Mouse (Mus musculus) neural tube, embryonic 13.5 days (tissue): ENCODE data around the gene Elovl6. TPM values are rescaled to one million over a fixed set of nuclear protein-coding genes. Genes with fewer than 3 reads are reported as not detected.

ENCODE experiments used
- ATAC-seq: fragments of 200-750 bp; cut with Nextera tagmentation; 2 replicates; pipeline ENCODE4 v1.8.0; 2017; ENCODE audit warnings: low read depth, mild to moderate bottlenecking, moderate TSS enrichment, moderate library complexity
- H3K27ac ChIP-seq: fragments of 300-500 bp; sonication (generic); replicated peaks from 2 replicates; pipeline ENCODE4 v1.5.1; 2015; ENCODE audit warnings: moderate library complexity, mild to moderate bottlenecking, inconsistent platforms
- H3K27me3 ChIP-seq: fragments of 300-500 bp; sonication (generic); 2 replicates; pipeline ENCODE4 v1.6.1; 2015; ENCODE audit warnings: mild to moderate bottlenecking, inconsistent platforms
- H3K36me3 ChIP-seq: fragments of 300-500 bp; sonication (generic); 2 replicates; pipeline ENCODE4 v1.6.1; 2015; ENCODE audit warnings: mild to moderate bottlenecking, inconsistent platforms
- H3K4me1 ChIP-seq: fragments of 300-500 bp; sonication (generic); replicated peaks from 2 replicates; pipeline ENCODE4 v1.6.1; 2015; ENCODE audit warnings: inconsistent platforms
- H3K4me2 ChIP-seq: fragments of 300-500 bp; sonication (generic); 2 replicates; pipeline ENCODE4 v1.6.1; 2015; ENCODE audit warnings: inconsistent platforms, mild to moderate bottlenecking, moderate library complexity
- H3K4me3 ChIP-seq: fragments of 300-500 bp; sonication (generic); 2 replicates; pipeline ENCODE4 v1.5.1; 2015; ENCODE audit warnings: mild to moderate bottlenecking, inconsistent platforms
- H3K9ac ChIP-seq: fragments of 300-500 bp; sonication (generic); 2 replicates; pipeline ENCODE4 v1.6.1; 2015; ENCODE audit warnings: moderate library complexity, mild to moderate bottlenecking, inconsistent platforms
- H3K9me3 ChIP-seq: fragments of 300-500 bp; sonication (generic); 2 replicates; pipeline ENCODE4 v1.6.1; 2016; ENCODE audit warnings: inconsistent platforms
- WGBS: fragments of 180-500 bp; shearing (Covaris S2); methylation state at CpG from one replicate; pipeline ENCODE4 v1.1.7; 2015; 5-methylcytosine and 5-hydroxymethylcytosine counted together
- polyA plus RNA-seq: library from polyadenylated mRNA; unstranded; fragments of >200 nt; fragmentation: Nextera tagmentation; extraction: Ambion mirVana; gene quantifications from 2 replicates; pipeline ENCODE4 v1.2.1, GENCODE M21; 2015

Gene Elovl6
- polyA plus RNA-seq, 1 experiment from 2014 or later = 30.8 TPM

DNA sequence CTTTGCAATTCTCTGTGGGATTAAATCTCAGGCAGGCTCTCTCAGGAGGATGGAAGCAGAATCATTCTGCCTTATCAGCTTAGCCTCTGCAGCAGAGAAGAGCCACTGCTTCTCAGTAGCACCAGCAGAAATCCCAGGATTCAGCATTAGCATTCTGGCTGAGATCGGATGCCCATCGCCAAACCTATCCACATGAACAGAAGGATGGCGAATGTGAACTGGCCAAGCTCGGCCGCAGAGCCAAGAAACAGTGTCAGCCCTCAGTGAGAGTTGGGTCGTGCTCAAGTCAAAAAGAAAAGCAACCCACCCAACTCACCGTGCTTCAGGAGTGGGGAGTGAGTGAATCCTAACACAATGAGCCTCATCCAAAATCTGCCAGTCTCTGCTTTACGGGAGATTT lies 119.6 kb downstream of the Elovl6 start:
- ATAC-seq = no peak
- Histone ChIP-seq H3K9ac (no peak overlapping the region), H3K27ac (no peak overlapping the region), H3K27me3 (no peaks in the 10 kb centered on the region), H3K4me1 (peaks cover 11% of the 10 kb centered on the region), H3K36me3 (no peaks in the 10 kb centered on the region), H3K4me3 (no peak overlapping the region), H3K9me3 (no peaks in the 10 kb centered on the region), H3K4me2 (no peak overlapping the region)
- WGBS = 94% methylated on average over 8 of the region's 8 CpGs

DNA sequence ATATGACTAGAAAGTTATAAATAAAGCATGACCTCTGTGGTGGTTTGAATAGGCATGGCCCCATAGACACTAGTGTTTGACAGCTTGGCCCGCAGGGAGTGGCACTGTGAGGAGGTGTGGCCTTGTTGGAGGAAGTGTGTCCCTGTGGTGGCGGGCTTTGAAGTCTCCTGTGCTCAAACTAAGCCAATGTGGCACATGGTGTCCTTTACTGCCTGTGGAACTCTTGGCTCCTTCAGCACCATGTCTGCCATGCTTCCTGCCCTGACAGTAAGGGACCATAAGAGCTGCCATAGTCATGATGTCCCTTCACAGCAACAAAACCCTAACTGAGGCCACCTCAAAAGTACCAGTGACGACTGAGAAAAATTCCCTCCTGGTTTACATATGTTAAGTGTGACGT lies 120.3 kb downstream of the Elovl6 start:
- no peak overlapping the region for H3K9ac ChIP-seq
- no peak for ATAC-seq
- peaks cover 8% of the 10 kb centered on the region for H3K4me1 ChIP-seq
- H3K4me2 ChIP-seq = no peak overlapping the region
- H3K9me3 ChIP-seq = no peaks in the 10 kb centered on the region
- no peaks in the 10 kb centered on the region for H3K36me3 ChIP-seq
- H3K27ac ChIP-seq = no peak overlapping the region
- WGBS = 88% methylated on average over 4 of the region's 4 CpGs
- no peak overlapping the region for H3K4me3 ChIP-seq
- H3K27me3 ChIP-seq = no peaks in the 10 kb centered on the region

DNA sequence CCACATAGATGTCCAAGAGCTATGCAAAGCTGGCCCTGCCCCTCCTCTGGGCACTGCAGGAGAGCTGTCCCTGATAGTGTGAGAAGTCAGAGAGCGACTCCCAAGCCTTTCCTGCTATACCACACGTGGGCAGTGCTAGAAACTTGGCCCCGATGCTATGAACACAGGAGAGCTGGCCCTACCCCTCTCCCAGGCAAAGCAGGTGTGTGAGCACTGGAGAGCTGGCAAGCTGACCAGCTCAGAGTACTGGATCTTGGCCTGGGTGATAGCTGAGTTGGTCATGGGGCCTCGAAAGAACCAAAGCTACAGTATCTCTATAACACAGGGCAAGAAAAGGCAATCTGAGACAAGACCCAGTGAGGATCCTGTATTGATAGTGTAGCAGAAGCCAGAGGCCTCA lies 124.4 kb downstream of the Elovl6 start:
- no peak overlapping the region for H3K9ac ChIP-seq
- no peak overlapping the region for H3K4me3 ChIP-seq
- 75% methylated on average over 4 of the region's 4 CpGs for WGBS
- H3K4me1 ChIP-seq = no peaks in the 10 kb centered on the region
- H3K4me2 ChIP-seq = no peak overlapping the region
- ATAC-seq = no peak
- no peaks in the 10 kb centered on the region for H3K9me3 ChIP-seq
- H3K27me3 ChIP-seq = no peaks in the 10 kb centered on the region
- H3K36me3 ChIP-seq = no peaks in the 10 kb centered on the region
- H3K27ac ChIP-seq = no peak overlapping the region

DNA sequence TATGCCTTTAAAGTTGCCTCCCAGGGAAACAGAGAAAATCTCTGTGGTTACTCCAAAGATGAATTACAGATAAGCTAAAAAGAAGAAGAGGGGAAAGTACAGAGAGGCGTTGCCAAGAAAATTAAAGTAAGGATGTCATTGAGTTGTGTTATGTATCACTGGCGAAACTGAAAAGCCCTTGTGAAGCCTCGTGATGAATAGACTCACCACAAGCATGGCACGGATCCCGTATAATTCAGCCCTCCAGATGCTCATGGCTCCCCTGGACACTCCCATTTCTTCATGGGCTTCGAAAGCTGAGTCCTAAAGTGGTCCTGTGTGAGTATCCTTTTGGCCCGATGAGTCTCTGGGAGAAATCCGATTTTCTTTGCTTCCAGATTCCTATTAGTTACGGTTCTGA lies 125.1 kb downstream of the Elovl6 start:
- H3K9ac ChIP-seq = no peak overlapping the region
- H3K27me3 ChIP-seq = no peaks in the 10 kb centered on the region
- no peak overlapping the region for H3K27ac ChIP-seq
- 88% methylated on average over 9 of the region's 9 CpGs for WGBS
- H3K9me3 ChIP-seq = no peaks in the 10 kb centered on the region
- no peak for ATAC-seq
- no peaks in the 10 kb centered on the region for H3K36me3 ChIP-seq
- H3K4me2 ChIP-seq = no peak overlapping the region
- no peak overlapping the region for H3K4me3 ChIP-seq
- H3K4me1 ChIP-seq = no peaks in the 10 kb centered on the region

DNA sequence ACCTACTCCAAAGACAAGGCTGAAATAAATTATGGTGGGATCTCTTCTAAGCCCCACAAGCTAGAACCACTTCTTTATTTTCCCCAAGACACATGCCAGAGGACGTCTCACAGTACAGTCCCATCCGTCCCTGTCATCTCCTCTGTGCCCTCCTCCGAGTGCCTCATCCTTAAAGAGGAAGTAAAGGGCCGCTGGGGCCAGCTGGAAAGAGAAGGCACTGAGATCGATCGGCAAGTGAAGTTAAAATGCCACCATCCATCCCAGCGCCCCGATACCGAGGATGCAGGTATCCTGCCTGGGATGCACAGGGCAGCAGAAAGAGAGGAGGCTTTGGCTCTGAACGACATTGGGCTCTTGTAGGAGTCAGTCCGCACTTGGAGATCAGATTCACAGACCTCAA lies 125.6 kb downstream of the Elovl6 start:
- Histone ChIP-seq H3K4me3 (no peak overlapping the region), H3K27ac (no peak overlapping the region), H3K9me3 (no peaks in the 10 kb centered on the region), H3K9ac (no peak overlapping the region), H3K36me3 (no peaks in the 10 kb centered on the region), H3K4me1 (no peaks in the 10 kb centered on the region), H3K4me2 (no peak overlapping the region), H3K27me3 (no peaks in the 10 kb centered on the region)
- ATAC-seq = no peak
- 84% methylated on average over 11 of the region's 11 CpGs for WGBS

DNA sequence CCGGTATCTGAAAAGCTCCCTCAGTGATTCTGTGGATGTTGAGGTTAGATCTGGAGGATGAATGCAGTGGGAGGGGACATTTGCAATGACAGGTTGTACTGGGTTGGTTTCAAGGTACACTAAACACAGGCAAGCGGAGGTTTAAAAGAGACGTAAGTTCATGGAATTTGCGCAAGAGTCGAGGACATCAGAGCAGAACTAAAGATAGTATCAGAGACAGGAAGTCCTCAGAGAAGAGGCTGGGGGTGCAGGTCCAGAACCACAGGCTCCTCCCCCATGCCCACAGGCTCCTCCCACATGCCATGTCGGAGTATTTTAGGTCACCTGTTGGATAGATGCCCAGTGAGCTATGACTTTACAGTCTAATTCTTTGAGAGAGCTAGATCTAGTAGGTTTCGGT lies 126.6 kb downstream of the Elovl6 start:
- Histone ChIP-seq H3K4me3 (no peak overlapping the region), H3K27me3 (no peaks in the 10 kb centered on the region), H3K4me2 (no peak overlapping the region), H3K36me3 (no peaks in the 10 kb centered on the region), H3K27ac (no peak overlapping the region), H3K9ac (no peak overlapping the region), H3K4me1 (no peaks in the 10 kb centered on the region), H3K9me3 (no peaks in the 10 kb centered on the region)
- no peak for ATAC-seq
- WGBS = 91% methylated on average over 7 of the region's 7 CpGs

DNA sequence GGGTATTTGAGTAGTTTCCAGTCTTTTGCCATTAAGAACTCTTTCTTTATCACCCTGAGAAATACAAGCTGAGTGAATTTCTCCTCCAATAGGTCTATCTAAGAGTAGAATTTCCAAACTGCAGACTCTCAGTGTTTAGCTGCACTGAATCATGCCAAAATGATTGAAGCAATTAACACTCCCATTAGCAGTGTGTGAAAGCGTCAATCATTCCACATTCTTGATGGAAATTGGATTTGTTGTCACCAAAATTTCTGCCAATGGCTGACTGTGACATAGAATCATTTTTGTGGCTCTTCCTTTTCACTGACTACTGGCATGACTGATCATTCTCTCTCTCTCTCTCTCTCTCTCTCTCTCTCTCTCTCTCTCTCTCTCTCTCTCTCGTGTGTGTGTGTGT lies 131.8 kb downstream of the Elovl6 start:
- Histone ChIP-seq H3K36me3 (no peaks in the 10 kb centered on the region), H3K27ac (no peak overlapping the region), H3K4me2 (no peak overlapping the region), H3K4me1 (no peaks in the 10 kb centered on the region), H3K27me3 (no peaks in the 10 kb centered on the region), H3K4me3 (no peak overlapping the region), H3K9me3 (0 out of 2 replicates have a peak, but pooled peaks cover 4% of the 10 kb centered on the region), H3K9ac (no peak overlapping the region)
- 73% methylated on average over 2 of the region's 2 CpGs for WGBS
- ATAC-seq = no peak

DNA sequence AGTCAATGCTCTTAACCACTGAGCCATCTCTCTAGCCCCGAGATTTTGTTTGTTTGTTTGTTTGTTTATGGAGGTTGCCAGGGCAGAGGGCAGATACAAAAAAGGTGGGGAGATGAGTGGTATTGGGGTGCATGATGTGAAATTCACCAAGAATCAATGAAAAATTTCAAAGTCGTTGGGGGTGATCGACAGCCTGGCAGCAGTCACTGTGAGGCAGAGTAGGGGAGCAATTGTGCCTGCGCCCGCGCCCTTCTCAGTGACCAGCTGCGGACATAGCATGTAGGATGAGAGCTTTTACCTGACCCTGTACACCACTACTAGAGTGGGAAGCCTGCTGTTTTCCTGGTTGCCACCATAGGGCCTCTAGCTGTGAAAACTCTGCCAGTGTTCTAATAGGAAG lies 143.8 kb downstream of the Elovl6 start:
- H3K4me3 ChIP-seq = no peak overlapping the region
- H3K4me1 ChIP-seq = no peaks in the 10 kb centered on the region
- no peak overlapping the region for H3K27ac ChIP-seq
- ATAC-seq = no peak
- no peaks in the 10 kb centered on the region for H3K27me3 ChIP-seq
- H3K4me2 ChIP-seq = no peak overlapping the region
- H3K9me3 ChIP-seq = no peaks in the 10 kb centered on the region
- no peak overlapping the region for H3K9ac ChIP-seq
- WGBS = 95% methylated on average over 7 of the region's 7 CpGs
- H3K36me3 ChIP-seq = no peaks in the 10 kb centered on the region

DNA sequence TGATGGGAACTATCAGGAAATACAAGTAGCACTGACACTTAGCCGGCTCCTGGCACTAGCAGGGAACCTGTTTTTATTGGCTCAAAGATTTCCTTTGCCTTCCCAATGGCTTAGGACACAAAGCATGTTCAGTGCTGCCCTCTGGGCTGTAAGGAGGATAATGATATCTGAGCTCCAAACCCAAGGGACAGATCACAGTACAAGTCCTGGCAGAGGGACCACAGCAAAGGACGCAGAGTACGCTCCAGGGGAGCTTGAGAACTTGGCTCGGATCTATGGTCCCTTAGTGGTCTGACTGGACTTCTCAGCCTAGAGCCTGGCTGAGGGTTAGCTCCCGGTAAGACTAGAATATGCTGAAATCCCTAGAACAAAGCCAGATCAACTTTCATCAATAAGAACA lies 148.1 kb downstream of the Elovl6 start:
- Histone ChIP-seq H3K9me3 (no peaks in the 10 kb centered on the region), H3K36me3 (no peaks in the 10 kb centered on the region), H3K4me3 (no peak overlapping the region), H3K4me2 (no peak overlapping the region), H3K9ac (no peak overlapping the region), H3K27ac (no peak overlapping the region), H3K27me3 (no peaks in the 10 kb centered on the region), H3K4me1 (no peaks in the 10 kb centered on the region)
- 68% methylated on average over 5 of the region's 5 CpGs for WGBS
- ATAC-seq = no peak

DNA sequence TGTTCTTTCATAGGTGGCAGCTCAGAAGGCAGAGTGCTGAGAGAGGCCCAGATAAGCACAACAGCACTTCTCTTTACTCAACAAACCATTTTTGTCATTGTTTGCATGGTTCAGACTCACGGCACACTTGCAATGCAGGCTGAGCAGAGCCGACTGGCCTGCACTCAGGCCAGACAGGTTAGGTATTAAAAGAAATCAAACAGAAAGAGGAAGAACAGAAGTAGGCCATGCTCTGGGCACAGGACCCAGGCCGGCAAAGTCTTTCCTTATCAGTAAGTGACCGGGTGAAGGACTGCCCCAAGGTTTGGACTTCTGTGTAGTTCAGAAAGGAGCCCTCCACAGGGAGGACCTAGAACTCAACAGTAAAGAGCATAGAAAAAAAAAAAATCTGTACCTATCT lies 149.7 kb downstream of the Elovl6 start:
- 94% methylated on average over 4 of the region's 4 CpGs for WGBS
- Histone ChIP-seq H3K36me3 (no peaks in the 10 kb centered on the region), H3K27me3 (no peaks in the 10 kb centered on the region)

DNA sequence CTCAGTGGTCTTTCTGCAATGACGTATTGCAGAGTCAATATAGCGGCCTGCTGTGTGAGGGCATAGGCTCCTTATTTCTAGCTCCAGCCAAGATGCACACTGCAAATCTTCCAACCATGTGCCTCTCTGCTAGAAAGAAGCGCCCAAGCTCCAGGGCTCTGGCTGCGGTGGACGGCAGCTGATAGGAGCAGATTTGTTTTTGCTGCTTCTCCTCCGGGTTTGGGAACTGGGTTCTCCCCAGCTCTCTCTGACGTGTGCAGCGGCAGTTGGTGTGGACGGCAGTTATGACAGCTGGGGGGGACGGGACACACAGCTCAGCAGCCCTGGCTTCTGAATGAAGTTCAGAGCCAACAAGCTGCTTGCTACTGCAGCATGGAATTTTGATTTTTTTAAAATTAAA lies 150.2 kb downstream of the Elovl6 start:
- no peaks in the 10 kb centered on the region for H3K9me3 ChIP-seq
- H3K9ac ChIP-seq = no peak overlapping the region
- no peaks in the 10 kb centered on the region for H3K27me3 ChIP-seq
- 90% methylated on average over 10 of the region's 10 CpGs for WGBS
- no peak overlapping the region for H3K27ac ChIP-seq
- 0 out of 2 replicates have a peak, but pooled peaks cover 2% of the 10 kb centered on the region for H3K4me1 ChIP-seq
- H3K4me3 ChIP-seq = no peak overlapping the region
- no peak for ATAC-seq
- no peaks in the 10 kb centered on the region for H3K36me3 ChIP-seq
- H3K4me2 ChIP-seq = no peak overlapping the region

More for the DNA sequence above, 149.7 kb downstream of the Elovl6 start:
- Histone ChIP-seq H3K9me3 (no peaks in the 10 kb centered on the region), H3K27ac (no peak overlapping the region), H3K9ac (no peak overlapping the region), H3K4me1 (0 out of 2 replicates have a peak, but pooled peaks cover 2% of the 10 kb centered on the region), H3K4me3 (no peak overlapping the region), H3K4me2 (no peak overlapping the region)
- no peak for ATAC-seq

DNA sequence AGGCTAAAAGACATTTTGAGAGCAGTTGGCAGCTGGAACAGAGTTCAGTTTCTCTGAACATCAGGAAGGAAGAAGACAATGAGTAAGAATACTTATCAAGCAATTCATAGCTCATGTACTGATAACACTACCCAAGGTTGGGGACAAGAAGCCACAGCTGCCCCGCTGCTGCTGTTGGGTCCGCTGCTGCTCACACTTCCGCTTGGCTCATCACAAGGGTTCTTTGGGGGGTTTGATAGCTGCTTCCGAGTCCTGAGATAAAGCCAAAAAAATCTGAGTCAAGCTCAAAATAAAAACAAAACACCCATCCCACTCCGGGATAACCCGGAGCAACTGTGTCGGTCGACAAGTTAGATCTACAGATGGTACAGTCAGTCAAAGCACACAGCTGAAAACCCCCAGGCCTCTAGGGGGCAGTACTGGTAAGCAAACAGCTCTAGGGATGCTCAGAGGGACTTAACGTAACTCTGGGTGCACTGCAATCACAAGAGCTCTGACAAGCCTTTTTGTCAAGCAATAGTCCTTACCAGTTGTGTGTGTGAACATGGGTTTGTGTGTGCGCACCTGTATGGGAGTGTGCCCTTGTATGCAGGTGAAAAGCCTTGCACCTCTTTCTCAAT lies 151.0 kb downstream of the Elovl6 start:
- H3K27ac ChIP-seq = no peak overlapping the region
- 93% methylated on average over 10 of the region's 10 CpGs for whole genome bisulfite sequencing
- no peaks in the 10 kb centered on the region for H3K36me3 ChIP-seq
- 0 out of 2 replicates have a peak, but pooled peaks cover 2% of the 10 kb centered on the region for H3K4me1 ChIP-seq
- no peak for ATAC-seq
- H3K9ac ChIP-seq = no peak overlapping the region
- no peaks in the 10 kb centered on the region for H3K9me3 ChIP-seq
- no peak overlapping the region for H3K4me3 ChIP-seq
- no peak overlapping the region for H3K4me2 ChIP-seq
- H3K27me3 ChIP-seq = no peaks in the 10 kb centered on the region

DNA sequence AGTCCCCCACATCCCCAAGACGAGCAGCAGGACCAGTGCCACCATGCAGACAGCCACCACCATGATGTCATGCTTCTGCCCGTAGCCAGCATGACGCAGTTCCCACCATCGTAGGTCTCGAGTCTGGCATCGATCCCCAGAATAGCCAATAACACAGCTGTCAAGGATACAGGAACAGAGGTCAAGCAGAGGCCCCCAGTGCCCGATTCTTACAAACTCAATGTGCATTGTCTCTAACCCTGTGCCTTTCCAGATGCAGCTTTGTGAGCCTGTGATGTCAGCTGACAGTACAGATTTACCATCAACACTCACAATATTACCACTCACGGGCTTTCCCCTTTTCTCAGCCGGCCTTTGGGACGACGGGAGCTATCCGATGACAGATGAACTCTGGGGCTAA lies 154.0 kb downstream of the Elovl6 start:
- Histone ChIP-seq H3K4me1 (0 out of 2 replicates have a peak, but pooled peaks cover 2% of the 10 kb centered on the region), H3K27ac (no peak overlapping the region), H3K27me3 (no peaks in the 10 kb centered on the region), H3K4me3 (no peak overlapping the region), H3K9me3 (no peaks in the 10 kb centered on the region), H3K36me3 (no peaks in the 10 kb centered on the region), H3K4me2 (no peak overlapping the region), H3K9ac (no peak overlapping the region)
- 76% methylated on average over 12 of the region's 12 CpGs for WGBS
- no peak; the same call in 1 of the 2 replicates for ATAC-seq
